In genomic region chr17:24960135-24960851, GRCm38 (mm10) we compare ENCODE assay signal across 8 mouse cellular contexts. TPM values are rescaled to one million over a fixed set of nuclear protein-coding genes. Genes with fewer than 3 reads are reported as not detected.
DNase-seq lines count a peak whose midpoint lies in the region; ATAC-seq lines count a peak whose summit lies in the region.

Gene Jpt2 (minus strand): TSS chr17:24960689.

- WGBS in intestine, embryonic 16.5 days: under 1% methylated on average over 59 of the region's 59 CpGs

- intact Hi-C loops in gastrocnemius, postnatal 14 days (cut with DNase I; ENCODE audit: low total_unique reads): loop anchor here (5.0 kb wide), 1 partner anchor 42 kb away; no protein-coding TSS in a partner anchor
- intact Hi-C loops in left cerebral cortex, postnatal 25 days (cut with DNase I): no loop called here

- H3K36me3 ChIP-seq in intestine, embryonic 16.5 days (ENCODE audit: control insufficient read depth, insufficient read depth, low read length): peaks cover 22% of the 10 kb centered on the region; the same call in 1 of the 2 replicates

- H3K4me3 ChIP-seq in intestine, embryonic 16.5 days (ENCODE audit: low read length): peak within 1 kb of the TSS; percentile 94

- peak; percentile 99 for DNase-seq in adrenal gland, adult 2 months
- DNase-seq in embryo, embryonic 10.5 days (ENCODE audit: low spot score): peak; percentile 100
- DNase-seq in gastrocnemius, postnatal 14 days: peak; percentile 98
- DNase-seq in left cerebral cortex, postnatal 25 days (ENCODE audit: low spot score in 2 of 2): peak; percentile 96 to 98
- DNase-seq in mesoderm, embryonic 11.5 days (ENCODE audit: low read depth, low spot score): peak; percentile 99
- peak; percentile 97 for DNase-seq in right cerebral cortex, postnatal 25 days
- peak; percentile 95 to 98 for DNase-seq in urinary bladder, postnatal 36 days (ENCODE audit: low spot score in 2 of 2)

- peaks cover 6% of the 10 kb centered on the region; the same call in 1 of the 2 replicates for H3K4me1 ChIP-seq in intestine, embryonic 16.5 days (ENCODE audit: control insufficient read depth, insufficient read depth, low read length)

- H3K9me3 ChIP-seq in intestine, embryonic 16.5 days (ENCODE audit: control insufficient read depth, low read length): no peaks in the 10 kb centered on the region

- H3K9ac ChIP-seq in intestine, embryonic 16.5 days (ENCODE audit: low read depth, low read length): peak within 1 kb of the TSS; percentile 90

- peak; percentile 100 for ATAC-seq in intestine, embryonic 16.5 days

- H3K27me3 ChIP-seq in intestine, embryonic 16.5 days (replicated peaks; ENCODE audit: control insufficient read depth, insufficient read depth, low read length): no peaks in the 10 kb centered on the region

- H3K4me2 ChIP-seq in intestine, embryonic 16.5 days (ENCODE audit: low read depth, low read length): peak within 1 kb of the TSS; percentile 62

- H3K27ac ChIP-seq in intestine, embryonic 16.5 days (ENCODE audit: low read length): peak within 1 kb of the TSS; percentile 73

RNA-seq across cellular contexts. Expression of gene Jpt2, which starts in this region (rescaled TPM):
- 10 to 100 TPM; 26.7 to 39.1 TPM for total RNA-seq in adrenal gland, adult 2 months (2021)
- polyA plus RNA-seq in adrenal gland, adult 2 months (2012; rRNA removed): 2.3 and 4.6 TPM in 2 replicates
- 10 to 100 TPM in 1 of 2 experiments, 1 to 10 TPM in 1; 8.2 to 13.3 TPM for total RNA-seq in gastrocnemius, postnatal 14 days (2021)
- 146 and 163 TPM in 2 replicates for polyA plus RNA-seq in intestine, embryonic 16.5 days (2015; fragmentation: Nextera tagmentation; extraction: Ambion mirVana)
- total RNA-seq in left cerebral cortex, postnatal 25 days (2021): 1 to 10 TPM; 5.5 to 5.6 TPM

Comparison
In these comparisons a context has a peak if more than half of its experiments do, and no peak if none do; other contexts are left out.
1. Peak in every context shown above with its lines: DNase-seq, ATAC-seq, H3K4me3 ChIP-seq and H3K27ac ChIP-seq.
2. RNA of gene Jpt2 (polyA plus RNA-seq): 146 to 163 TPM in intestine, embryonic 16.5 days; 2.3 to 4.6 TPM in adrenal gland, adult 2 months; every median in the first group is over 10 times any median in the second.